Mouse (Mus musculus) limb, embryonic 11.5 days (tissue): ENCODE data around the gene Gm11111. TPM values are rescaled to one million over a fixed set of nuclear protein-coding genes. Genes with fewer than 3 reads are reported as not detected.
A peak's percentile ranks its signal among the peaks of the same experiment; 100 is the strongest.

ENCODE experiments used
- ATAC-seq: fragments of 200-750 bp; cut with Nextera tagmentation; 2 replicates; pipeline ENCODE4 v1.8.0; 2017; ENCODE audit warnings: low read depth; ENCODE audit not compliant: insufficient number of reproducible peaks, low FRiP score, low TSS enrichment
- DNase-seq: peaks from one replicate; pipeline ENCODE4 v3.0.0-alpha.2; 2015; ENCODE audit warnings: low spot score
- H3K27ac ChIP-seq: fragments of 300-500 bp; sonication (generic); replicated peaks from 2 replicates; pipeline ENCODE4 v1.5.1; 2014; ENCODE audit warnings: low read depth, mild to moderate bottlenecking, low read length
- H3K27me3 ChIP-seq: fragments of 300-500 bp; sonication (generic); 2 replicates; pipeline ENCODE4 v1.6.1; 2014; ENCODE audit warnings: mild to moderate bottlenecking, low read length, mixed read lengths; ENCODE audit not compliant: control insufficient read depth, insufficient read depth
- H3K36me3 ChIP-seq: fragments of 300-500 bp; sonication (generic); 2 replicates; pipeline ENCODE4 v1.6.1; 2014; ENCODE audit warnings: mild to moderate bottlenecking, low read length, moderate library complexity, mixed read lengths; ENCODE audit not compliant: control insufficient read depth, insufficient read depth
- H3K4me1 ChIP-seq: fragments of 300-500 bp; sonication (generic); 2 replicates; pipeline ENCODE4 v1.6.1; 2014; ENCODE audit warnings: low read length, mixed read lengths; ENCODE audit not compliant: control insufficient read depth, insufficient read depth
- H3K4me2 ChIP-seq: fragments of 300-500 bp; sonication (generic); 2 replicates; pipeline ENCODE4 v1.6.1; 2014; ENCODE audit warnings: low read depth, mild to moderate bottlenecking, moderate library complexity; ENCODE audit not compliant: severe bottlenecking
- H3K4me3 ChIP-seq: fragments of 300-500 bp; sonication (generic); 2 replicates; pipeline ENCODE4 v1.5.1; 2014; ENCODE audit warnings: low read depth, low read length
- H3K9ac ChIP-seq: fragments of 300-500 bp; sonication (generic); 2 replicates; pipeline ENCODE4 v1.6.1; 2014; ENCODE audit warnings: mild to moderate bottlenecking, low read length
- H3K9me3 ChIP-seq: fragments of 300-500 bp; sonication (generic); 2 replicates; pipeline ENCODE4 v1.6.1; 2016; ENCODE audit warnings: low read length; ENCODE audit not compliant: control insufficient read depth
- WGBS: fragments of 180-500 bp; shearing (Covaris S2); extraction: QIAGEN DNeasy Blood & Tissue Kit; methylation state at CpG from one replicate; pipeline ENCODE4 v1.1.7; 2014; 5-methylcytosine and 5-hydroxymethylcytosine counted together
- polyA plus RNA-seq: library from polyadenylated mRNA; unstranded; fragments of >200 nt; fragmentation: Nextera tagmentation; extraction: Ambion mirVana; gene quantifications from 2 replicates; pipeline ENCODE4 v1.2.1, GENCODE M21; 2014

The Gm11111 gene
- not detected in 2 replicates for polyA plus RNA-seq

GRCm38 (mm10) chr5:98552395-98552794, at the start of gene Gm11111:
TSS of gene Gm11111 (plus strand) at chr5:98552695.
- Histone ChIP-seq H3K27ac (no peak within 1 kb of the TSS), H3K36me3 (no peaks in the 10 kb centered on the region), H3K4me1 (no peaks in the 10 kb centered on the region), H3K9me3 (no peaks in the 10 kb centered on the region), H3K9ac (no peak within 1 kb of the TSS), H3K4me2 (no peak within 1 kb of the TSS), H3K27me3 (no peaks in the 10 kb centered on the region), H3K4me3 (no peak within 1 kb of the TSS)
- ATAC-seq (no peak), DNase-seq (no peak)

- WGBS: 72% methylated on average over 7 of the region's 7 CpGs
- Histone ChIP-seq H3K9me3 (no peaks in the 10 kb centered on the region), H3K27me3 (no peaks in the 10 kb centered on the region), H3K36me3 (no peaks in the 10 kb centered on the region), H3K27ac (no peak overlapping the region), H3K4me1 (no peaks in the 10 kb centered on the region), H3K4me3 (no peak overlapping the region), H3K9ac (no peak overlapping the region), H3K4me2 (no peak overlapping the region)
- DNase-seq: no peak
- ATAC-seq: no peak
These were observed 36.3 kb upstream of the Gm11111 start for GRCm38 (mm10) chr5:98516214-98516613.

DNA sequence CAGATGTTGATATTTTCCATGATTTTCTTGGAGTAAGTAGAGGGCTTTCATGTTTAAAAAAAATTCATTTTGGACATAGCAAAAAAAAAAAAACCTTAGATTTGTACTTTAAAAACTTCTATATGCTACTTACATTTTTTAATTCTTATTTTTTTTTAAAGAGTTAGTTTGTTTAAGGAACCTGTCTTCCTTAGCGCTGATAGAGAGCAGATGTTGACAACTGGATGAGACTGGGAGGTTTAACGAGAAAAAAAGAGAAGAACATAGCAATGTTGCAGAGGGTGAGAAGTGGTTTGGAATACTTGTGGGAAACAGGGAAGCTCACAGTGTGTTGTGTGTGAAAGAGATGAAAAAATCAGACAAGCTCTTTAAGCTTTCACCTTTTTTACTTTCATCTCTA, 32.4 kb upstream of the Gm11111 start:
- Histone ChIP-seq H3K27ac (no peak overlapping the region), H3K4me1 (no peaks in the 10 kb centered on the region), H3K4me3 (no peak overlapping the region), H3K4me2 (no peak overlapping the region), H3K27me3 (no peaks in the 10 kb centered on the region), H3K36me3 (no peaks in the 10 kb centered on the region), H3K9me3 (no peaks in the 10 kb centered on the region), H3K9ac (no peak overlapping the region)
- WGBS: 53% methylated on average over 2 of the region's 2 CpGs
- ATAC-seq (no peak), DNase-seq (no peak)

DNA sequence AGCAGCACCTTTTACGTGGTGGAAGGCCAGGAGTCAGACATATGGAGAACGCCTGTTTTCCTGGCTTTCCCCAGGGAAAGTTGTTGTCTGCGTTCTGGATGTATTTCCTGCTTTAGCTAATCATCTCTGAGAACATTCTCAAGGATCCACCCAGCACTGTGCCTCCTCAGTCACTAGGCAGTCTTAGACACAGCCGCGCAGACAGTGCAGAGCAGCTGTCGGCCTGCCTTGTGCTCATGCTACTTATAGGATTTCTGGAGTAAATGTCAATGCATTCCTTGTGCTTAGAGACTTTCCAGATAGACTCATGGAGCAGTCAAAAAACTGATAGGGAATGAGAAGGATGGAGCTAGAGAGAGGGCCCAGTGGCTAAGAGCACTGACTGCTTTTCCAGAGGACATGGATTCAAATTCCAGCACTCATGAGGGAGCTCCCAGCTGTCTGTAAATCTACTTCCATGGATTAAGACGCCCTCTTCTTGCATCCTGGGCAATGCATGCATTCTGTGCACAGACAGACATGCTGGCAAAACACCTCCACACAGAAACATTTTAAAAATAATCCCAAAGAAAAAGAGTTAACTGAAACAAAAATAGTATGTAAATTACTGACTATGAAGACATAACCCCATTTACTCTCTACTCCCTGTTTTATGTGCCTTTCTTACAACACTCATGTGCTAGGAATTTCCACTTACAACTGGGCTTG, 30.1 kb upstream of the Gm11111 start:
- Histone ChIP-seq H3K9me3 (no peaks in the 10 kb centered on the region), H3K4me3 (no peak overlapping the region), H3K4me2 (no peak overlapping the region), H3K4me1 (no peaks in the 10 kb centered on the region), H3K27ac (no peak overlapping the region), H3K36me3 (no peaks in the 10 kb centered on the region), H3K9ac (no peak overlapping the region), H3K27me3 (no peaks in the 10 kb centered on the region)
- DNase-seq (no peak), ATAC-seq (no peak)
- WGBS: 91% methylated on average over 7 of the region's 7 CpGs

- Histone ChIP-seq H3K4me1 (no peaks in the 10 kb centered on the region), H3K36me3 (no peaks in the 10 kb centered on the region), H3K27me3 (no peaks in the 10 kb centered on the region), H3K4me3 (no peak overlapping the region), H3K9ac (no peak overlapping the region), H3K27ac (no peak overlapping the region), H3K9me3 (no peaks in the 10 kb centered on the region), H3K4me2 (no peak overlapping the region)
- ATAC-seq (no peak), DNase-seq (no peak)
- WGBS: 89% methylated on average over 7 of the region's 7 CpGs
These were observed 29.4 kb upstream of the Gm11111 start for GRCm38 (mm10) chr5:98523050-98523449.

- H3K9me3 ChIP-seq: no peaks in the 10 kb centered on the region
- H3K4me1 ChIP-seq: no peaks in the 10 kb centered on the region
- no peak overlapping the region for H3K27ac ChIP-seq
- 92% methylated on average over 1 of the region's 1 CpGs for WGBS
- no peak overlapping the region for H3K4me3 ChIP-seq
- ATAC-seq: no peak
- no peak overlapping the region for H3K4me2 ChIP-seq
- no peak for DNase-seq
- no peaks in the 10 kb centered on the region for H3K36me3 ChIP-seq
- H3K27me3 ChIP-seq: no peaks in the 10 kb centered on the region
- H3K9ac ChIP-seq: no peak overlapping the region
These were observed 28.7 kb upstream of the Gm11111 start for GRCm38 (mm10) chr5:98523783-98524182.

DNA sequence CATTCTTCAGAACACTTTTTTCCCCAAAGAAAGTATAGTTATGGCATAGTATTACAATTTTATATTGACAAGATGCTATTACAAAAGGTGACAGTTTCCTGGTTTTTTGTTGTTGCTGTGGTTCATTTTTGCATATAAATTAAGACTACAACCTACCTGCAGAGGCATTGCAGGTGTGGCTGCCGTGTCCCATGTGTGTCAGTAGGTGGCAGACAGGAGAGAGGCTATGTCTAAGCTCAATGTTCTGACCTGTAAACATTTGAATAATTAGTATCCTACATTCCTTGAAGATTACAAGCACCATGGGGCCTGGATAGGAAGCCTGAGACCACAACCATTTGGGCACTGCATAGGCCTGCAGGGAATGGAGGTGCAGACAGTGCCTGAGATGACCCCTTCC, 11.2 kb upstream of the Gm11111 start:
- no peak overlapping the region for H3K4me2 ChIP-seq
- H3K9me3 ChIP-seq: no peaks in the 10 kb centered on the region
- H3K4me1 ChIP-seq: no peaks in the 10 kb centered on the region
- WGBS: 80% methylated on average over 1 of the region's 1 CpGs
- H3K4me3 ChIP-seq: no peak overlapping the region
- no peaks in the 10 kb centered on the region for H3K27me3 ChIP-seq
- DNase-seq (no peak), ATAC-seq (no peak)
- H3K36me3 ChIP-seq: no peaks in the 10 kb centered on the region
- no peak overlapping the region for H3K9ac ChIP-seq
- no peak overlapping the region for H3K27ac ChIP-seq

DNA sequence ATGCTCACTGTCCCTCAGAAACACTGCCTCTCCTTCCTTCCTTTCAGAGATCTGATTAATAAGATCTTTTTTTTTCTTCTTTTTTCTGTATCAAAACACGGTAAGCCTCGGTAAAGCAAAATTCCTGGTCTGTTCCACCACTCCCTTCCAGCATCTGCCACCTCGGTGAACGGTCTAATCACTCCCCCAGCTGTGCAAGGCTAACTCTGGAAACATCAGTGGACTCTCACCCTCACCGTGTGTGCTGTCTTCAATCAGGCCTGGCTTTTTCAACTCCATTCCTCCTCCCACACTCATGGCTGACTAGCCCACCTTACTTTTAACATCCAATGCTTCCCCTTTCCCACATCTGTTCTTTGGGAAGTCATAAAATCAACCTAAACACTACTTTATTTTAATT, 2.2 kb upstream of the Gm11111 start:
- Histone ChIP-seq H3K9ac (no peak overlapping the region), H3K36me3 (no peaks in the 10 kb centered on the region), H3K27me3 (no peaks in the 10 kb centered on the region), H3K27ac (no peak overlapping the region), H3K9me3 (no peaks in the 10 kb centered on the region), H3K4me1 (no peaks in the 10 kb centered on the region), H3K4me3 (no peak overlapping the region), H3K4me2 (no peak overlapping the region)
- DNase-seq: peak; percentile 32
- ATAC-seq: no peak
- 43% methylated on average over 5 of the region's 5 CpGs for WGBS

DNA sequence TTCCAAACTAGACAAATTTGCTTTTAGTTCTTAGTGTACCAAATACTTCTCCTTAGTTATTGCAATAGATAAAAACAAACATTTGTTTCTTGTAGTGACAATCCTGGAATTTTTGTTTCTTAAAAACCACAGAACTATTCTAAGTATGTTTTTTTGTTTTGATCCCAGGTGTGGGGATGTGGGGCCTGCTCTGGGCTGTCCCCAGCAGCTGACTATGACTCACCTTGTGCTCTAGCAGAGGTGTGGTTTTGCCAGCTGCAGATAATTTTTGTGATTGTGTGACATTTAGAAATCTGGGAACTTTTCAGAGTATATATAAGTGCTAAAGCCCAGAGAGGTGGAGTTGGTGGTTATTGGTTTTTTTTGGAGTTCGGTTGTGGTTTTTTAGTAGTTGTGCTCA, 1.6 kb upstream of the Gm11111 start:
- 86% methylated on average over 1 of the region's 1 CpGs for WGBS

More for the DNA sequence above, 1.6 kb upstream of the Gm11111 start:
- no peak overlapping the region for H3K27ac ChIP-seq
- DNase-seq (no peak), ATAC-seq (no peak)
- H3K4me2 ChIP-seq: no peak overlapping the region
- H3K27me3 ChIP-seq: no peaks in the 10 kb centered on the region
- no peak overlapping the region for H3K4me3 ChIP-seq
- H3K9me3 ChIP-seq: no peaks in the 10 kb centered on the region
- no peak overlapping the region for H3K9ac ChIP-seq
- H3K4me1 ChIP-seq: no peaks in the 10 kb centered on the region
- H3K36me3 ChIP-seq: no peaks in the 10 kb centered on the region
